In genomic region chr1:149226400-149226799, GRCm38 (mm10) we compare ENCODE assay signal across 24 mouse cellular contexts.
"Had no signal": no experiment of that assay in that cellular context is flagged by ENCODE, and none has a peak within 500 bp of the region (broad histone marks: within the 10 kb centered on the region; RNA-seq: fewer than 3 reads in every experiment).

No protein-coding gene starts in this region.

- ATAC-seq: hindbrain, postnatal 0 days; intestine, embryonic 16.5 days; liver, embryonic 12.5 days had no signal

- H3K4me3 ChIP-seq: heart, adult 2 months; heart, embryonic 13.5 days; heart, embryonic 15.5 days; hindbrain, embryonic 15.5 days; limb, embryonic 13.5 days; limb, embryonic 15.5 days; liver, embryonic 12.5 days had no signal

- H3K4me2 ChIP-seq: heart, embryonic 11.5 days; heart, embryonic 13.5 days; heart, embryonic 15.5 days; hindbrain, embryonic 15.5 days; limb, embryonic 13.5 days; limb, embryonic 15.5 days; liver, embryonic 12.5 days had no signal

- H3K9ac ChIP-seq: heart, embryonic 13.5 days; heart, embryonic 15.5 days; hindbrain, embryonic 15.5 days; limb, embryonic 13.5 days; limb, embryonic 15.5 days; liver, embryonic 12.5 days; liver, embryonic 14.5 days had no signal

- H3K27me3 ChIP-seq: heart, embryonic 13.5 days; heart, embryonic 15.5 days; hindbrain, embryonic 15.5 days; limb, embryonic 13.5 days; limb, embryonic 15.5 days; liver, embryonic 12.5 days had no signal

- H3K4me1 ChIP-seq: heart, embryonic 13.5 days; heart, embryonic 15.5 days; hindbrain, embryonic 15.5 days; limb, embryonic 13.5 days; limb, embryonic 15.5 days; liver, embryonic 12.5 days had no signal

- DNase-seq: gastrocnemius, postnatal 14 days; gastrocnemius, postnatal 36 days; heart, adult 11 months; heart, adult 2 months; heart, postnatal 14 days; heart, postnatal 36 days; kidney, adult 11 months; kidney, adult 2 months; kidney, adult 9 months; kidney, postnatal 14 days; kidney, postnatal 36 days; layer of hippocampus, adult 9-11 months; layer of hippocampus, postnatal 36 days; left cerebral cortex, postnatal 4 days had no signal

- H3K9me3 ChIP-seq: heart, embryonic 13.5 days; heart, embryonic 15.5 days; hindbrain, embryonic 15.5 days; limb, embryonic 13.5 days; limb, embryonic 15.5 days; liver, embryonic 12.5 days had no signal

- H3K27ac ChIP-seq: heart, adult 2 months; heart, embryonic 13.5 days; heart, embryonic 15.5 days; hindbrain, embryonic 15.5 days; hindbrain, postnatal 0 days; limb, embryonic 13.5 days; limb, embryonic 15.5 days; liver, embryonic 12.5 days; liver, embryonic 14.5 days had no signal

- H3K36me3 ChIP-seq: heart, embryonic 13.5 days; heart, embryonic 15.5 days; hindbrain, embryonic 15.5 days; limb, embryonic 13.5 days; limb, embryonic 15.5 days; liver, embryonic 12.5 days had no signal
